Mouse (Mus musculus): ENCODE data around the gene Gm43518.

DNA sequence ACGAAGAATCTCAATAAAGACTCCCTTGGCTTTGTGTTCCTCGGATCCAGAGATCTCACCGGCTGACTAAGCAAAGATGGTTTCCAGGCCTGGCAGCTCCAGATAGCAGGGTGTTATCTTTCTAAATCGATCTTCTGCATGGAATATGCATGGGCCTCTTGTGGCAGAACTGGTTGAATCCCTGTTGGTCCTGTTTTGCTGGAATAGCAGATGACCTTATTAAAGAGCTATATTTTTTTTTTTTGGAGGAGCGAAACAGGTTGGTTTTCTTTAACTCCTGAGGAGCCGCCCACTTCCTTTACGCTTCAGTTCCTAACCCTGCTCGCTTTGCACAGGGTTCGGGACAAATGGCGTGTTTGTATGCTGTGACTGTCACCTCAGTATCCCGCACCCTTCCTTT is 30.8 kb upstream of the Gm43518 start:
- TF ChIP-seq CTCF (IDR thresholded peaks at IDR 0.05; ENCODE audit: low read depth, low read length) (no peak), POLR2AphosphoS5 (IDR thresholded peaks at IDR 0.05; ENCODE audit: insufficient replicate concordance, low read depth, low read length) (no peak), GATA1 (IDR thresholded peaks at IDR 0.05; ENCODE audit: borderline replicate concordance, low read length) (no peak), TAL1 (conservative IDR thresholded peaks at IDR 0.05; ENCODE audit: low read depth, low read length) (no peak), GATA2 (IDR thresholded peaks at IDR 0.05; ENCODE audit: borderline replicate concordance, low read depth, low read length) (no peak)

All from G1E (cell line).